Mouse (Mus musculus): ENCODE results near the gene Lxn. TPM values are rescaled to one million over a fixed set of nuclear protein-coding genes. Genes with fewer than 3 reads are reported as not detected.

The Lxn gene
- polyA plus RNA-seq, 1 experiment from 2014 or later, result 72.3 TPM

DNA sequence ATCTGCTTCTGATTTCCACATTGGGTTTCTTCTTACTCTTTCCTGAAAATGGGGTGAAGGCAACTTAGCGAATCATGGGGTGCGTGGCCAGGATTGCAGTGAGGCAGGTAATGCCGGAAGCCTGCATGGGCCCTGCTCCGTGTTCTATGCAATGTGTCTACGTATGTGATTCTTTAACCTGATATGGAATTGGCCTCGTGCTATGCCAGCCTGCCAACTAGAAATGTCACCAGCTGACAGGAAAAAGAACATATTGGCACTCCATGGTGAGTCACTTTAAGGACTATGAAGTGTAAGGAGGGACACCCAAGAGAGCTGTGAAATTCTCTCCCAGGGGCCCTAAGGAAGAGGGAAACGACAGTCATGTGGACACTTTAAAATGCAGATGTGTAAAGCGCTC lies 29.4 kb upstream of the Lxn start:
- no peak overlapping the region for H3K4me2 ChIP-seq (ENCODE audit: low read depth, low read length)
- no peaks in the 10 kb centered on the region for H3K4me1 ChIP-seq (ENCODE audit: control insufficient read depth, insufficient read depth, low read length)
- no peak for ATAC-seq (replicated peaks; ENCODE audit: extremely low read depth, insufficient read depth, low FRiP score)
- no peak overlapping the region for H3K4me3 ChIP-seq (ENCODE audit: low read length)
- H3K27ac ChIP-seq (ENCODE audit: low read length), result no peak overlapping the region
- no peaks in the 10 kb centered on the region for H3K36me3 ChIP-seq (ENCODE audit: control insufficient read depth, insufficient read depth)
- no peaks in the 10 kb centered on the region for H3K27me3 ChIP-seq (ENCODE audit: control insufficient read depth, insufficient read depth, low read length)
- no peaks in the 10 kb centered on the region for H3K9me3 ChIP-seq (replicated peaks; ENCODE audit: control insufficient read depth, low read length)
- 77% methylated on average over 8 of the region's 8 CpGs for WGBS
- no peak overlapping the region for H3K9ac ChIP-seq (ENCODE audit: low read length)

GRCm38 (mm10) chr3:67492086-67492869 lies 28.6 kb upstream of the Lxn start:
- 83% methylated on average over 8 of the region's 8 CpGs for WGBS
- no peak for ATAC-seq (replicated peaks; ENCODE audit: extremely low read depth, insufficient read depth, low FRiP score)

GRCm38 (mm10) chr3:67490156-67490555 lies 26.4 kb upstream of the Lxn start:
- H3K4me3 ChIP-seq (ENCODE audit: low read length), result no peak overlapping the region
- H3K4me2 ChIP-seq (ENCODE audit: low read depth, low read length), result no peak overlapping the region
- ATAC-seq (replicated peaks; ENCODE audit: extremely low read depth, insufficient read depth, low FRiP score), result no peak
- H3K9ac ChIP-seq (ENCODE audit: low read length), result no peak overlapping the region
- no peak overlapping the region for H3K27ac ChIP-seq (ENCODE audit: low read length)
- H3K4me1 ChIP-seq (ENCODE audit: control insufficient read depth, insufficient read depth, low read length), result no peaks in the 10 kb centered on the region
- no peaks in the 10 kb centered on the region for H3K27me3 ChIP-seq (ENCODE audit: control insufficient read depth, insufficient read depth, low read length)
- no peaks in the 10 kb centered on the region for H3K36me3 ChIP-seq (ENCODE audit: control insufficient read depth, insufficient read depth)
- WGBS, result 31% methylated on average over 4 of the region's 4 CpGs
- H3K9me3 ChIP-seq (replicated peaks; ENCODE audit: control insufficient read depth, low read length), result no peaks in the 10 kb centered on the region

More at GRCm38 (mm10) chr3:67492086-67492869, 28.6 kb upstream of the Lxn start:
- Histone ChIP-seq H3K4me3 (ENCODE audit: low read length) (no peak overlapping the region), H3K9me3 (replicated peaks; ENCODE audit: control insufficient read depth, low read length) (no peaks in the 10 kb centered on the region), H3K4me1 (ENCODE audit: control insufficient read depth, insufficient read depth, low read length) (no peaks in the 10 kb centered on the region), H3K27ac (ENCODE audit: low read length) (no peak overlapping the region), H3K4me2 (ENCODE audit: low read depth, low read length) (no peak overlapping the region), H3K36me3 (ENCODE audit: control insufficient read depth, insufficient read depth) (no peaks in the 10 kb centered on the region), H3K9ac (ENCODE audit: low read length) (no peak overlapping the region), H3K27me3 (ENCODE audit: control insufficient read depth, insufficient read depth, low read length) (no peaks in the 10 kb centered on the region)

GRCm38 (mm10) chr3:67485233-67485632 lies 21.5 kb upstream of the Lxn start:
- Histone ChIP-seq H3K27me3 (ENCODE audit: control insufficient read depth, insufficient read depth, low read length) (no peaks in the 10 kb centered on the region), H3K4me1 (ENCODE audit: control insufficient read depth, insufficient read depth, low read length) (no peaks in the 10 kb centered on the region), H3K4me2 (ENCODE audit: low read depth, low read length) (no peak overlapping the region), H3K9ac (ENCODE audit: low read length) (no peak overlapping the region), H3K4me3 (ENCODE audit: low read length) (no peak overlapping the region), H3K9me3 (replicated peaks; ENCODE audit: control insufficient read depth, low read length) (no peaks in the 10 kb centered on the region), H3K27ac (ENCODE audit: low read length) (no peak overlapping the region), H3K36me3 (ENCODE audit: control insufficient read depth, insufficient read depth) (no peaks in the 10 kb centered on the region)
- no peak for ATAC-seq (replicated peaks; ENCODE audit: extremely low read depth, insufficient read depth, low FRiP score)
- WGBS, result 75% methylated on average over 2 of the region's 2 CpGs

- no peak overlapping the region for H3K4me3 ChIP-seq (ENCODE audit: low read length)
- H3K36me3 ChIP-seq (ENCODE audit: control insufficient read depth, insufficient read depth), result peaks cover 7% of the 10 kb centered on the region; the same call in 1 of the 2 replicates
- 89% methylated on average over 10 of the region's 10 CpGs for WGBS
- H3K27me3 ChIP-seq (ENCODE audit: control insufficient read depth, insufficient read depth, low read length), result no peaks in the 10 kb centered on the region
- H3K27ac ChIP-seq (ENCODE audit: low read length), result no peak overlapping the region
- no peak for ATAC-seq (replicated peaks; ENCODE audit: extremely low read depth, insufficient read depth, low FRiP score)
- no peaks in the 10 kb centered on the region for H3K4me1 ChIP-seq (ENCODE audit: control insufficient read depth, insufficient read depth, low read length)
- no peak overlapping the region for H3K4me2 ChIP-seq (ENCODE audit: low read depth, low read length)
- H3K9ac ChIP-seq (ENCODE audit: low read length), result no peak overlapping the region
- H3K9me3 ChIP-seq (replicated peaks; ENCODE audit: control insufficient read depth, low read length), result no peaks in the 10 kb centered on the region
These were observed 18.7 kb upstream of the Lxn start for GRCm38 (mm10) chr3:67482400-67482799.

- no peak for ATAC-seq (replicated peaks; ENCODE audit: extremely low read depth, insufficient read depth, low FRiP score)
- H3K4me2 ChIP-seq (ENCODE audit: low read depth, low read length), result no peak overlapping the region
- 90% methylated on average over 11 of the region's 11 CpGs for WGBS
- no peak overlapping the region for H3K27ac ChIP-seq (ENCODE audit: low read length)
- no peaks in the 10 kb centered on the region for H3K27me3 ChIP-seq (ENCODE audit: control insufficient read depth, insufficient read depth, low read length)
- no peaks in the 10 kb centered on the region for H3K9me3 ChIP-seq (replicated peaks; ENCODE audit: control insufficient read depth, low read length)
- H3K36me3 ChIP-seq (ENCODE audit: control insufficient read depth, insufficient read depth), result peaks cover 20% of the 10 kb centered on the region; the same call in 1 of the 2 replicates
- no peaks in the 10 kb centered on the region for H3K4me1 ChIP-seq (ENCODE audit: control insufficient read depth, insufficient read depth, low read length)
- H3K9ac ChIP-seq (ENCODE audit: low read length), result no peak overlapping the region
- no peak overlapping the region for H3K4me3 ChIP-seq (ENCODE audit: low read length)
These were observed 16.1 kb upstream of the Lxn start for GRCm38 (mm10) chr3:67479806-67480205.

- Histone ChIP-seq H3K36me3 (ENCODE audit: control insufficient read depth, insufficient read depth) (peaks cover 28% of the 10 kb centered on the region), H3K27ac (ENCODE audit: low read length) (no peak overlapping the region), H3K4me1 (ENCODE audit: control insufficient read depth, insufficient read depth, low read length) (no peaks in the 10 kb centered on the region), H3K9ac (ENCODE audit: low read length) (no peak overlapping the region), H3K27me3 (ENCODE audit: control insufficient read depth, insufficient read depth, low read length) (no peaks in the 10 kb centered on the region), H3K4me2 (ENCODE audit: low read depth, low read length) (no peak overlapping the region), H3K4me3 (ENCODE audit: low read length) (no peak overlapping the region), H3K9me3 (replicated peaks; ENCODE audit: control insufficient read depth, low read length) (no peaks in the 10 kb centered on the region)
- ATAC-seq (replicated peaks; ENCODE audit: extremely low read depth, insufficient read depth, low FRiP score), result no peak
- 85% methylated on average over 6 of the region's 6 CpGs for WGBS
These were observed 9.7 kb upstream of the Lxn start for GRCm38 (mm10) chr3:67473438-67473837.

- H3K36me3 ChIP-seq (ENCODE audit: control insufficient read depth, insufficient read depth), result peaks cover 26% of the 10 kb centered on the region
- H3K4me2 ChIP-seq (ENCODE audit: low read depth, low read length), result no peak overlapping the region
- 73% methylated on average over 4 of the region's 4 CpGs for WGBS
- H3K27me3 ChIP-seq (ENCODE audit: control insufficient read depth, insufficient read depth, low read length), result no peaks in the 10 kb centered on the region
- H3K4me1 ChIP-seq (ENCODE audit: control insufficient read depth, insufficient read depth, low read length), result no peaks in the 10 kb centered on the region
- H3K9me3 ChIP-seq (replicated peaks; ENCODE audit: control insufficient read depth, low read length), result no peaks in the 10 kb centered on the region
- no peak overlapping the region for H3K27ac ChIP-seq (ENCODE audit: low read length)
- H3K4me3 ChIP-seq (ENCODE audit: low read length), result no peak overlapping the region
- no peak overlapping the region for H3K9ac ChIP-seq (ENCODE audit: low read length)
- no peak for ATAC-seq (replicated peaks; ENCODE audit: extremely low read depth, insufficient read depth, low FRiP score)
These were observed 7.8 kb upstream of the Lxn start for GRCm38 (mm10) chr3:67471408-67472127.

DNA sequence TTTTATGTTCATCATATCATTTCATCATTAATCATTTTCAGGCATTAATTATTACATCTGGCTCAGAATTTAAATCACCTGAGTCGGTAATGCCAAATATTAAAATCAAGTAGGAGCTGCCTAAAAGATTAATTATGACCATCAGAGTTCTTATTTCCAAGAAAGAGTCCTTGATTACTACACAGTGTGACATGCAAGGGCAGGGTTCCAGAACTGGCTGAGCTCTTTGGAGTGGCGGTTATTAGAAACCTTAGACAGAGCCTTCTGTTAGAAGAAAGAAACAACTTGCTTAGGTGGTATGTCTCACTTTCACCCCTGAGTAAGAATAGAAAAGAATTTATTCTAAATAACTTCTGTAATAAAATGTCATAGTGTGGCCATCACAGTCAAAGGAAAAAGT lies 3.6 kb upstream of the Lxn start:
- H3K27me3 ChIP-seq (ENCODE audit: control insufficient read depth, insufficient read depth, low read length), result no peaks in the 10 kb centered on the region
- no peak overlapping the region for H3K9ac ChIP-seq (ENCODE audit: low read length)
- no peak overlapping the region for H3K4me3 ChIP-seq (ENCODE audit: low read length)
- H3K9me3 ChIP-seq (replicated peaks; ENCODE audit: control insufficient read depth, low read length), result no peaks in the 10 kb centered on the region
- H3K27ac ChIP-seq (ENCODE audit: low read length), result no peak overlapping the region
- H3K36me3 ChIP-seq (ENCODE audit: control insufficient read depth, insufficient read depth), result peaks cover 15% of the 10 kb centered on the region; the same call in 1 of the 2 replicates
- no peak overlapping the region for H3K4me2 ChIP-seq (ENCODE audit: low read depth, low read length)
- no peak for ATAC-seq (replicated peaks; ENCODE audit: extremely low read depth, insufficient read depth, low FRiP score)
- WGBS, result 89% methylated on average over 2 of the region's 2 CpGs
- peaks cover 9% of the 10 kb centered on the region for H3K4me1 ChIP-seq (ENCODE audit: control insufficient read depth, insufficient read depth, low read length)
